In genomic region chr11:57650867-57651266, GRCm38 (mm10) we compare ENCODE assay signal across 9 mouse cellular contexts. TPM values are rescaled to one million over a fixed set of nuclear protein-coding genes. Genes with fewer than 3 reads are reported as not detected.
DNase-seq lines count a peak whose midpoint lies in the region; ATAC-seq and TF ChIP-seq lines count a peak whose summit lies in the region.
"Had no signal": no experiment of that assay in that cellular context is flagged by ENCODE, and none has a peak within 500 bp of the region (broad histone marks: within the 10 kb centered on the region; RNA-seq: fewer than 3 reads in every experiment).

No protein-coding gene starts in this region.

- H3K36me3 ChIP-seq in spleen, adult 2 months (ENCODE audit: control insufficient read depth, insufficient read depth, low read length), result 0 out of 2 replicates have a peak, but pooled peaks cover 2% of the 10 kb centered on the region
- H3K36me3 ChIP-seq in intestine, embryonic 15.5 days, result no peaks in the 10 kb centered on the region
- H3K36me3 ChIP-seq in midbrain, postnatal 0 days (ENCODE audit: insufficient read depth, low read length), result no peaks in the 10 kb centered on the region
- H3K36me3 ChIP-seq: stomach, embryonic 15.5 days had no signal

- peaks cover 50% of the 10 kb centered on the region for H3K4me1 ChIP-seq in spleen, adult 2 months (ENCODE audit: control insufficient read depth, insufficient read depth, insufficient read length)
- peaks cover 32% of the 10 kb centered on the region for H3K4me1 ChIP-seq in intestine, embryonic 15.5 days (replicated peaks)
- peaks cover 21% of the 10 kb centered on the region; the same call in 1 of the 2 replicates for H3K4me1 ChIP-seq in midbrain, postnatal 0 days (ENCODE audit: insufficient read depth, low read length)
- H3K4me1 ChIP-seq in cerebellum, adult 2 months (ENCODE audit: control insufficient read depth, insufficient read depth, low read length), result no peaks in the 10 kb centered on the region

- no peaks in the 10 kb centered on the region for H3K27me3 ChIP-seq in spleen, adult 2 months (ENCODE audit: control insufficient read depth, insufficient read depth, low read length)
- H3K27me3 ChIP-seq in intestine, embryonic 15.5 days (replicated peaks), result no peaks in the 10 kb centered on the region
- no peaks in the 10 kb centered on the region for H3K27me3 ChIP-seq in midbrain, postnatal 0 days (ENCODE audit: insufficient read depth, low read length)
- no peaks in the 10 kb centered on the region; the same call in 1 of the 2 replicates for H3K27me3 ChIP-seq in cerebellum, adult 2 months (ENCODE audit: control insufficient read depth, insufficient read depth, low read length)
- H3K27me3 ChIP-seq: stomach, embryonic 15.5 days had no signal

- no peak for TF ChIP-seq POLR2A in spleen, adult 2 months (IDR thresholded peaks at IDR 0.05; ENCODE audit: low read depth, low read length)
- TF ChIP-seq POLR2A in cerebellum, adult 2 months (IDR thresholded peaks at IDR 0.05; ENCODE audit: borderline replicate concordance, insufficient read depth, low read length), result no peak

- 68% methylated on average over 2 of the region's 2 CpGs for WGBS in spleen, adult 2 months
- 74% methylated on average over 2 of the region's 2 CpGs for WGBS in intestine, embryonic 15.5 days
- 78% methylated on average over 2 of the region's 2 CpGs for WGBS in midbrain, postnatal 0 days
- 70% methylated on average over 2 of the region's 2 CpGs for WGBS in cerebellum, adult 2 months

- ATAC-seq in intestine, embryonic 15.5 days, result no peak
- no peak for ATAC-seq in midbrain, postnatal 0 days (ENCODE audit: low FRiP score)

- peak; percentile 74 for DNase-seq in heart, adult 11 months
- DNase-seq in heart, postnatal 25 days (ENCODE audit: low spot score), result no peak
- DNase-seq in spleen, adult 2 months (ENCODE audit: low read depth in 1 of 2, low spot score in 2 of 2), result no peak
- no peak for DNase-seq in spleen, postnatal 36 days (ENCODE audit: low spot score in 2 of 2)
- no peak for DNase-seq in midbrain, postnatal 0 days (ENCODE audit: low spot score)
- DNase-seq in frontal cortex, postnatal 10 days (ENCODE audit: low spot score in 2 of 2), result no peak
- no peak for DNase-seq in cerebellum, adult 2 months

- peak overlapping the region; percentile 33; the same call in 1 of the 2 replicates for H3K27ac ChIP-seq in spleen, adult 2 months (ENCODE audit: insufficient read depth, low read length)
- H3K27ac ChIP-seq in intestine, embryonic 15.5 days, result no peak overlapping the region
- H3K27ac ChIP-seq in midbrain, postnatal 0 days (ENCODE audit: low read depth, low read length), result no peak overlapping the region
- H3K27ac ChIP-seq in cerebellum, adult 2 months (ENCODE audit: insufficient read depth, low read length), result no peak overlapping the region

- no peaks in the 10 kb centered on the region for H3K9me3 ChIP-seq in intestine, embryonic 15.5 days
- H3K9me3 ChIP-seq in midbrain, postnatal 0 days (ENCODE audit: low read length), result no peaks in the 10 kb centered on the region
- H3K9me3 ChIP-seq: stomach, embryonic 15.5 days had no signal

- no peak overlapping the region for H3K4me3 ChIP-seq in spleen, adult 2 months (ENCODE audit: extremely low read depth, insufficient read depth, insufficient read length)
- no peak overlapping the region for H3K4me3 ChIP-seq in intestine, embryonic 15.5 days (replicated peaks)
- H3K4me3 ChIP-seq in midbrain, postnatal 0 days (ENCODE audit: low read depth, low read length), result no peak overlapping the region
- H3K4me3 ChIP-seq in cerebellum, adult 2 months (replicated peaks; ENCODE audit: insufficient read depth, low read depth, low read length), result no peak overlapping the region
- H3K4me3 ChIP-seq: stomach, embryonic 15.5 days had no signal

- peak overlapping the region; percentile 40; the same call in 1 of the 2 replicates for H3K4me2 ChIP-seq in intestine, embryonic 15.5 days (replicated peaks)
- 0 out of 2 replicates have a peak overlapping the region, but pooled peaks have one; percentile 19 for H3K4me2 ChIP-seq in midbrain, postnatal 0 days (ENCODE audit: low read depth, low read length, poor library complexity, severe bottlenecking)

- TF ChIP-seq CTCF in spleen, adult 2 months (IDR thresholded peaks at IDR 0.05; ENCODE audit: extremely low read depth, insufficient read depth, insufficient read length, insufficient replicate concordance), result no peak
- no peak for TF ChIP-seq CTCF in midbrain, postnatal 0 days (IDR thresholded peaks at IDR 0.05)
- TF ChIP-seq CTCF in cerebellum, adult 2 months (IDR thresholded peaks at IDR 0.05; ENCODE audit: borderline replicate concordance, insufficient read depth, low read depth, low read length), result no peak

- H3K9ac ChIP-seq in intestine, embryonic 15.5 days, result no peak overlapping the region
- H3K9ac ChIP-seq in midbrain, postnatal 0 days (replicated peaks; ENCODE audit: low read length, poor library complexity, severe bottlenecking), result no peak overlapping the region
- H3K9ac ChIP-seq: stomach, embryonic 15.5 days had no signal

- intact Hi-C loops in heart, postnatal 25 days (cut with DNase I), result no loop called here

RNA-seq across cellular contexts. Expression of gene Galnt10, which starts 5.6 kb away (rescaled TPM):
- total RNA-seq in heart, postnatal 25 days (2021), result 1 to 10 TPM; 8.4 to 9.0 TPM
- 19.2 and 19.4 TPM in 2 replicates for polyA plus RNA-seq in spleen, adult 2 months (2012; rRNA removed)
- polyA plus RNA-seq in intestine, embryonic 15.5 days (2015; fragmentation: Nextera tagmentation; extraction: Ambion mirVana), result 19.3 and 20.3 TPM in 2 replicates
- total RNA-seq in midbrain, postnatal 0 days (2014; rRNA removed), result 21.3 and 26.0 TPM in 2 replicates
- 11.8 and 12.0 TPM in 2 replicates for polyA plus RNA-seq in midbrain, postnatal 0 days (2015; fragmentation: Nextera tagmentation; extraction: Ambion mirVana)
- polyA plus RNA-seq in cerebellum, adult 2 months (2012; rRNA removed), result 9.9 and 11.2 TPM in 2 replicates
